Mouse (Mus musculus) right cerebral cortex, postnatal 14 days (tissue): ENCODE data around the gene Agap3.

Source experiments
- DNase-seq: peaks from one replicate; pipeline ENCODE4 v3.0.0; 2022

Agap3 gene

GRCm38 (mm10) chr5:24525360-24526189, 73.6 kb downstream of the Agap3 start:
- DNase-seq: no peak

GRCm38 (mm10) chr5:24526190-24526888, 74.4 kb downstream of the Agap3 start:
- DNase-seq: no peak

- DNase-seq: no peak
Observed at GRCm38 (mm10) chr5:24526889-24527230, 74.9 kb downstream of the Agap3 start, which contains the start of gene Gbx1. Gbx1 (minus strand) TSS chr5:24527202.

GRCm38 (mm10) chr5:24527780-24528179, 75.8 kb downstream of the Agap3 start:
- no peak for DNase-seq

- DNase-seq: peak; percentile 92
Observed at GRCm38 (mm10) chr5:24530042-24530689, 78.2 kb downstream of the Agap3 start.

- DNase-seq: no peak
Observed at GRCm38 (mm10) chr5:24533391-24533790, 81.4 kb downstream of the Agap3 start.

GRCm38 (mm10) chr5:24534292-24534691, 82.3 kb downstream of the Agap3 start:
- no peak for DNase-seq

GRCm38 (mm10) chr5:24535731-24536130, 83.8 kb downstream of the Agap3 start:
- DNase-seq: no peak

GRCm38 (mm10) chr5:24536511-24536910, 84.5 kb downstream of the Agap3 start:
- DNase-seq: no peak

GRCm38 (mm10) chr5:24537618-24538017, 85.6 kb downstream of the Agap3 start:
- no peak for DNase-seq

- no peak for DNase-seq
Observed at GRCm38 (mm10) chr5:24539571-24540296, 87.8 kb downstream of the Agap3 start.

GRCm38 (mm10) chr5:24540387-24541143, 88.6 kb downstream of the Agap3 start, which contains the start of gene Asb10:
Asb10 (minus strand) TSS chr5:24540978.
- peak; percentile 59 for DNase-seq

- DNase-seq: no peak
Observed at GRCm38 (mm10) chr5:24541144-24541569, 89.2 kb downstream of the Agap3 start.

- DNase-seq: no peak
Observed at GRCm38 (mm10) chr5:24542643-24543042, 90.7 kb downstream of the Agap3 start.

- DNase-seq: peak; percentile 70
Observed at GRCm38 (mm10) chr5:24550598-24551316, 98.8 kb downstream of the Agap3 start.

GRCm38 (mm10) chr5:24551317-24551688, 99.3 kb downstream of the Agap3 start:
- no peak for DNase-seq
